Mouse (Mus musculus) liver, adult (tissue): Measurements from ENCODE around the gene Acer2.

Source experiments
- GATA4 ChIP-seq: IDR thresholded peaks from 2 replicates; pipeline ENCODE4 v1.6.1; 2014; ENCODE audit warnings: mild to moderate bottlenecking, low read length; ENCODE audit not compliant: insufficient replicate concordance

Gene Acer2

GRCm38 (mm10) chr4:86879477-86879876, 5.3 kb downstream of the Acer2 start:
- TF ChIP-seq GATA4, result peak; percentile 65; the same call in 1 of the 2 replicates

GRCm38 (mm10) chr4:86881178-86881577, 7.0 kb downstream of the Acer2 start:
- no peak for TF ChIP-seq GATA4

- no peak; the same call in 1 of the 2 replicates for TF ChIP-seq GATA4
These were observed 8.2 kb downstream of the Acer2 start for GRCm38 (mm10) chr4:86882413-86882812.

GRCm38 (mm10) chr4:86884945-86885344, 10.7 kb downstream of the Acer2 start:
- no peak for TF ChIP-seq GATA4

DNA sequence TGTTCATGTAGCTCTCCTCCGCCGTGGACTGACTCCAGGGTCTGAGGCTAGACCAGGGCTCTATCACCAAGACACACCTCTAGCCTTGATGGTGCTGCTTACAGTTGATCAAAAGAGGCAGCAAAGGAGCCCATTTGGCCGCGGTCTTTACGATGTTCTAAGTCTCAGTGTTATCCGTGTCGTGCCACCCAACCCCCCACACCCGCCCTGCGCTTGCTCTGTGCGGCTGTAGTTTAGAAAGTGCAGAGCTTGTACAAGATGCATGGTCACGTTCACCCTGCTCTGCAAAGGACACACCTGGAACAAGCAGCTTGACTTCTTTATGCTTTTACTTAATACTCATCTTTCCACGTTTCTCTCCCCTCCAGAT, 11.6 kb downstream of the Acer2 start:
- TF ChIP-seq GATA4, result no peak

DNA sequence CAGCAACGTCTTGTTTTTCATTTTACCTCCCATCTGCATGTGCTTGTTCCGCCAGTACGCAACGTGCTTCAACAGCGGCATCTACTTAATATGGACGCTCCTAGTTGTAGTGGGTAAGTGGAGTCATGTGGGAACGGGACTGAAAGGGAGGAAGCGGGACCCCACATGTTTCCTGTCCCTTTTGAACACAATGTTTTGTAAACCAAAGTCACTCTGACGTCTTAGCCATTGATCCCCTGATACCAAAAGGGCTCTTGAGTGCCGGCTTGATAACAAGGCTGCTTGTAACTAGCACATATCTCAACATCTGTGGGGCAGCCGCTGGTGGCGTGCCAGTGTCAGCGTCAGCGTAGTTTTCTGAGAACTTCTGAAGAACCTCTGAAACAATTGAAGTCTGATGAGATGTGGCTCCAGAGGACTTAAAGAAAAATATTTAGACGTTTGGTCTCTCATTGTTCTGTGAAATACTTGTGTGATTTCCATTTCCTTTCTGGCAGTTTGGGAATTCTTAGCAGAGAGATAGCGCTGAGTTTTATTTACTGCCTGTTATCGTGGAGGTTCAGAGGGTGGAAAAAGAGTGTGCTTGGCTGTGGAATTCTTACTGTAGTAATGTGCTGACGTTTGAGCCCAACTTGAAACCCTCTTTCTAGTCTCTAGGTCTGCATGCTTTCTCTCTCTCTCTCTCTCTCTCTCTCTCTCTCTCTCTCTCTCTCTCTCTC, 12.1 kb downstream of the Acer2 start:
- TF ChIP-seq GATA4, result peak; percentile 92

GRCm38 (mm10) chr4:86887879-86888278, 13.7 kb downstream of the Acer2 start:
- no peak for TF ChIP-seq GATA4

- TF ChIP-seq GATA4, result no peak
These were observed 23.2 kb downstream of the Acer2 start for GRCm38 (mm10) chr4:86897411-86897810.

GRCm38 (mm10) chr4:86898791-86899474, 24.7 kb downstream of the Acer2 start:
- TF ChIP-seq GATA4, result peak; percentile 73

- TF ChIP-seq GATA4, result peak; percentile 97
These were observed 28.2 kb downstream of the Acer2 start for GRCm38 (mm10) chr4:86902351-86902750.

- TF ChIP-seq GATA4, result no peak
These were observed 30.8 kb downstream of the Acer2 start for GRCm38 (mm10) chr4:86904969-86905368.

DNA sequence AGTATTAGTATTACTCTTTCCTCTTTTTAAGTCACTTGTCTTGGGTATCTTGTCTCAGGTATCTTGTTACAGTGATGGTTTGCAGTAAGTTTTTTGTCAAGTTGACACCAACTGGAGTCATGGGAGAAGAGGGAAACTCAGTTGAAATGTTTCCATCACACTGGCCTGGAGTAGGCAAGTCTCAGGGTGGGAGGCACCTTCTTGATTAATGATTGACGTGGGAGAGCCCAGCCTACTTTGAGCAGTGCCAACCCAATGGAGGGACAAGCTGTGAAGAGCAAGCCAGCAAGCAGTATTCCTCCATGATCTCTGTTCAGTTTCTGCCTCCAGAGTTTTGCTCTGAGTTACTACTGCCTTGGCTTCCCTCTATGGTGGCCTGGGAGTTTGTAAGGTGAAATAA, 31.7 kb downstream of the Acer2 start:
- no peak for TF ChIP-seq GATA4

DNA sequence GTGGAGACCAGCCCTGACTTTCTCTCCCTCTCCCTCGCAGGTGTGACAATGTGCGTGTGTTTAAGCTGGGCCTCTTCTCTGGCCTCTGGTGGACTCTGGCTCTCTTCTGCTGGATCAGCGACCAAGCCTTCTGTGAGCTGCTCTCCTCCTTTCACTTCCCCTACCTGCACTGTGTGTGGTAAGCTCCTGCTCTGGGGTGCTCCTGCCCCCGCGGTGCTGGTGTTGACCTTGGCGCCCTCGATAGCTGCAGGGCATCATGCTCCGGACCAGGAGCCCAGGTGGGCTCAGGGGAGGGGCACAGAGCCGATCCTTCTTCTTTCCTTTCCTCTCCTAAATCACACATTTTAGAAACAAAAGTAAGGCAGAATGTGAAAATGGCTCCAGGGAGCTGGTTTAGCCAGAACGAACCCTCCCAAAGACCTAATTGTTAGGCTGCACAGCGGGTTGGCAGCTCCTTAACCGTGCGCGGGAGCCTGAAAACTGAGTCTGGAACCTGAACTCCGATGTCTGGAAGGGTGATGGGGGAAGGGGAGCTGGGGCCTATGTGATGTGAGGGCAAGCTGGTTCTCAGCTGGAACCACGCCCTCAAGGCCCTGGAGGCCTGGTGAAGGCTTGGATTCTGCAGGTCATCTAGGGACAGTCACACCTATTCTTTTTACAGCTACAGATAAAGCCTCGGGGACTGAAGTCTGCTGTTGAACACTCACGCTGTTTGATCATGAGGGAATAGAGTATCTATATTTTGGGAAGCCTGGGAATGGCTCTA, 37.6 kb downstream of the Acer2 start:
- no peak for TF ChIP-seq GATA4

- no peak for TF ChIP-seq GATA4
These were observed 38.6 kb downstream of the Acer2 start for GRCm38 (mm10) chr4:86912757-86913156.

- TF ChIP-seq GATA4, result no peak
These were observed 41.9 kb downstream of the Acer2 start for GRCm38 (mm10) chr4:86916062-86916461.
